Mouse (Mus musculus): ENCODE data around the gene Ankrd66.
"Not testable (repeated sequence)": the region's sequence is repeated elsewhere in the genome, so short reads cannot be mapped to it uniquely, and the experiment has no call there.

- not testable (repeated sequence) for TF ChIP-seq POLR2A (IDR thresholded peaks at IDR 0.05; ENCODE audit: insufficient read length, low read depth); MAX (IDR thresholded peaks at IDR 0.05; ENCODE audit: low read depth); POLR2AphosphoS2 (IDR thresholded peaks at IDR 0.05; ENCODE audit: insufficient read length, low read depth); TCF3 (IDR thresholded peaks at IDR 0.05; ENCODE audit: insufficient read length, low read depth); SRF (IDR thresholded peaks at IDR 0.05; ENCODE audit: control insufficient read depth, insufficient read length, low read depth); TCF12 (IDR thresholded peaks at IDR 0.05; ENCODE audit: insufficient read depth, poor library complexity, severe bottlenecking); E2F4 (IDR thresholded peaks at IDR 0.05; ENCODE audit: insufficient read depth); USF1 (IDR thresholded peaks at IDR 0.05; ENCODE audit: low read depth)
Observed at GRCm38 (mm10) chr17:43490371-43490770, 53.1 kb downstream of the Ankrd66 start.

All from myocyte (in vitro differentiated cells).